Mouse (Mus musculus) cerebellum, adult 2 months (tissue): Measurements from ENCODE around the gene Slc35e3.

Source experiments
- CTCF ChIP-seq: fragments of 200-500 bp; IDR thresholded peaks from 2 replicates; pipeline ENCODE4 v1.5.1; 2011; ENCODE audit warnings: low read depth, mild to moderate bottlenecking, control low read depth, low read length, moderate library complexity, borderline replicate concordance; ENCODE audit not compliant: insufficient read depth
- POLR2A ChIP-seq: fragments of 200-500 bp; IDR thresholded peaks from 2 replicates; pipeline ENCODE4 v1.6.1; 2011; ENCODE audit warnings: low read length, control low read depth, borderline replicate concordance; ENCODE audit not compliant: insufficient read depth

- TF ChIP-seq CTCF = no peak
- TF ChIP-seq POLR2A = no peak
Measured at GRCm38 (mm10) chr10:117795206-117795605, 49.0 kb upstream of the Slc35e3 start.
